Mouse (Mus musculus): Measurements from ENCODE around the gene Gm20388. TPM values are rescaled to one million over a fixed set of nuclear protein-coding genes. Genes with fewer than 3 reads are reported as not detected.

The Gm20388 gene
- polyA plus RNA-seq, 1 experiment: not detected

GRCm38 (mm10) chr8:120486477-120487376, 576.1 kb downstream of the Gm20388 start:
- WGBS: 16% methylated on average over 50 of the region's 50 CpGs
- H3K4me1 ChIP-seq (ENCODE audit: control insufficient read depth, insufficient read depth, low read length): peaks cover 52% of the 10 kb centered on the region
- TF ChIP-seq POLR2A (IDR thresholded peaks at IDR 0.05; ENCODE audit: insufficient read depth, low read depth, low read length) (no peak), CTCF (IDR thresholded peaks at IDR 0.05; ENCODE audit: insufficient read depth, low read depth, low read length) (no peak)
- H3K27ac ChIP-seq (ENCODE audit: insufficient read depth, low read depth, low read length): peak overlapping the region; percentile 86
- H3K4me3 ChIP-seq (ENCODE audit: insufficient read depth, low read depth, low read length): peak overlapping the region; percentile 80

GRCm38 (mm10) chr8:120487377-120487728, 576.7 kb downstream of the Gm20388 start:
- H3K4me1 ChIP-seq (ENCODE audit: control insufficient read depth, insufficient read depth, low read length): peaks cover 57% of the 10 kb centered on the region
- under 1% methylated on average over 34 of the region's 34 CpGs for WGBS

GRCm38 (mm10) chr8:120487729-120488510, 577.3 kb downstream of the Gm20388 start:
- Histone ChIP-seq H3K27ac (ENCODE audit: insufficient read depth, low read depth, low read length) (peak overlapping the region; percentile 97), H3K4me1 (ENCODE audit: control insufficient read depth, insufficient read depth, low read length) (peaks cover 63% of the 10 kb centered on the region), H3K4me3 (ENCODE audit: insufficient read depth, low read depth, low read length) (peak overlapping the region; percentile 80)
- under 1% methylated on average over 52 of the region's 55 CpGs for WGBS
- TF ChIP-seq POLR2A (IDR thresholded peaks at IDR 0.05; ENCODE audit: insufficient read depth, low read depth, low read length) (no peak; the same call in none of the 2 replicates), CTCF (IDR thresholded peaks at IDR 0.05; ENCODE audit: insufficient read depth, low read depth, low read length) (no peak)

More at GRCm38 (mm10) chr8:120487377-120487728, 576.7 kb downstream of the Gm20388 start:
- TF ChIP-seq CTCF (IDR thresholded peaks at IDR 0.05; ENCODE audit: insufficient read depth, low read depth, low read length) (no peak), POLR2A (IDR thresholded peaks at IDR 0.05; ENCODE audit: insufficient read depth, low read depth, low read length) (peak; percentile 9; the same call in 1 of the 2 replicates)
- H3K27ac ChIP-seq (ENCODE audit: insufficient read depth, low read depth, low read length): peak overlapping the region; percentile 86
- peak overlapping the region; percentile 80 for H3K4me3 ChIP-seq (ENCODE audit: insufficient read depth, low read depth, low read length)

- peak overlapping the region; percentile 80 for H3K4me3 ChIP-seq (ENCODE audit: insufficient read depth, low read depth, low read length)
- WGBS: under 1% methylated on average over 23 of the region's 25 CpGs
- H3K4me1 ChIP-seq (ENCODE audit: control insufficient read depth, insufficient read depth, low read length): peaks cover 65% of the 10 kb centered on the region
- H3K27ac ChIP-seq (ENCODE audit: insufficient read depth, low read depth, low read length): peak overlapping the region; percentile 97
- TF ChIP-seq POLR2A (IDR thresholded peaks at IDR 0.05; ENCODE audit: insufficient read depth, low read depth, low read length) (no peak), CTCF (IDR thresholded peaks at IDR 0.05; ENCODE audit: insufficient read depth, low read depth, low read length) (no peak)
These were observed 578.0 kb downstream of the Gm20388 start for GRCm38 (mm10) chr8:120488636-120489131.

- peak overlapping the region; percentile 97 for H3K27ac ChIP-seq (ENCODE audit: insufficient read depth, low read depth, low read length)
- H3K4me1 ChIP-seq (ENCODE audit: control insufficient read depth, insufficient read depth, low read length): peaks cover 65% of the 10 kb centered on the region
- peak overlapping the region; percentile 80 for H3K4me3 ChIP-seq (ENCODE audit: insufficient read depth, low read depth, low read length)
- WGBS: under 1% methylated on average over 73 of the region's 73 CpGs
- TF ChIP-seq POLR2A (IDR thresholded peaks at IDR 0.05; ENCODE audit: insufficient read depth, low read depth, low read length) (no peak), CTCF (IDR thresholded peaks at IDR 0.05; ENCODE audit: insufficient read depth, low read depth, low read length) (no peak)
These were observed 578.6 kb downstream of the Gm20388 start for GRCm38 (mm10) chr8:120489142-120489754.

- Histone ChIP-seq H3K27ac (ENCODE audit: insufficient read depth, low read depth, low read length) (peak overlapping the region; percentile 97; the same call in 1 of the 2 replicates), H3K4me3 (ENCODE audit: insufficient read depth, low read depth, low read length) (peak overlapping the region; percentile 80), H3K4me1 (ENCODE audit: control insufficient read depth, insufficient read depth, low read length) (peaks cover 63% of the 10 kb centered on the region)
- 18% methylated on average over 15 of the region's 15 CpGs for WGBS
- TF ChIP-seq CTCF (IDR thresholded peaks at IDR 0.05; ENCODE audit: insufficient read depth, low read depth, low read length) (no peak), POLR2A (IDR thresholded peaks at IDR 0.05; ENCODE audit: insufficient read depth, low read depth, low read length) (no peak)
These were observed 579.2 kb downstream of the Gm20388 start for GRCm38 (mm10) chr8:120489771-120490281.

- Histone ChIP-seq H3K27ac (ENCODE audit: insufficient read depth, low read depth, low read length) (peak overlapping the region; percentile 97; the same call in 1 of the 2 replicates), H3K4me1 (ENCODE audit: control insufficient read depth, insufficient read depth, low read length) (peaks cover 65% of the 10 kb centered on the region), H3K4me3 (ENCODE audit: insufficient read depth, low read depth, low read length) (peak overlapping the region; percentile 80)
- 17% methylated on average over 12 of the region's 12 CpGs for WGBS
- TF ChIP-seq CTCF (IDR thresholded peaks at IDR 0.05; ENCODE audit: insufficient read depth, low read depth, low read length): no peak
- no peak for TF ChIP-seq POLR2A (IDR thresholded peaks at IDR 0.05; ENCODE audit: insufficient read depth, low read depth, low read length)
These were observed 579.9 kb downstream of the Gm20388 start for GRCm38 (mm10) chr8:120490354-120491141.

Data from olfactory bulb, adult 2 months (tissue).